Mouse (Mus musculus): ENCODE measurements around the gene Tmem135. TPM values are rescaled to one million over a fixed set of nuclear protein-coding genes. Genes with fewer than 3 reads are reported as not detected.

Gene Tmem135
- 100 to 1,000 TPM in 1 of 2 experiments, 10 to 100 TPM in 1; 98.0 to 110 TPM for total RNA-seq (2021)
- long read RNA-seq, experiment 1, transcript Tmem135-201 (15 exons, 3,700 nt) = major isoform, 49 of 60 reads
- long read RNA-seq, experiment 1, partial matches to known transcripts = 4 of 60 reads
- long read RNA-seq, experiment 1, other reads (novel, unspliced or antisense) = 7 of 60 reads
- long read RNA-seq, experiment 2, transcript Tmem135-201 (15 exons, 3,700 nt) = major isoform, 82 of 131 reads
- long read RNA-seq, experiment 2, partial matches to known transcripts = 36 of 131 reads
- long read RNA-seq, experiment 2, other reads (novel, unspliced or antisense) = 8 of 131 reads

GRCm38 (mm10) chr7:89404081-89404733 is at the start of gene Tmem135, which contains the start of gene Fzd4:
Gene Tmem135, minus strand, starts transcription at chr7:89404222.
Gene Fzd4, plus strand, starts transcription at chr7:89404355.
- peak; percentile 93 for DNase-seq (ENCODE audit: low spot score in 2 of 2)

- DNase-seq (ENCODE audit: low spot score in 2 of 2) = no peak
These were observed 46.3 kb upstream of the Tmem135 start for GRCm38 (mm10) chr7:89450312-89450711.

DNA sequence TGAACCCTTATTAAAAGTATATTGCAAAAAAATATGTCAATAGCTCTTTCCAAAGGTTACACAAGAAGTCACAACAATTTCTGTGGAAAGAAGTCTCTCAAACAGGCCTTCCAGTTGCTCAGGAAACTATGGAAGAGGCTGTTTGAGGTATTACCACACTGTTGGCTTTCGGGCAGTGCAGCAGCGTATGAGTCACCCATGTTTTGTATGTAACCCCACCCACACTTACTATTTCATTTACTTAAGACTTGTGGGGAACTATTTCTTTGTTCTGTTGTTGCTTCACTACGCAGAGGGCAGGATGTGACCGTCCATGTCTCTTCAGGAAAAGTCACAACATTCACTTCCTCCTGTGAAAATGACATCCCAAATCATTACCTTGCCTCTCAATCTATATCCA is 41.1 kb upstream of the Tmem135 start:
- no peak for DNase-seq (ENCODE audit: low spot score in 2 of 2)

GRCm38 (mm10) chr7:89442242-89442641 is 38.2 kb upstream of the Tmem135 start:
- no peak for DNase-seq (ENCODE audit: low spot score in 2 of 2)

DNA sequence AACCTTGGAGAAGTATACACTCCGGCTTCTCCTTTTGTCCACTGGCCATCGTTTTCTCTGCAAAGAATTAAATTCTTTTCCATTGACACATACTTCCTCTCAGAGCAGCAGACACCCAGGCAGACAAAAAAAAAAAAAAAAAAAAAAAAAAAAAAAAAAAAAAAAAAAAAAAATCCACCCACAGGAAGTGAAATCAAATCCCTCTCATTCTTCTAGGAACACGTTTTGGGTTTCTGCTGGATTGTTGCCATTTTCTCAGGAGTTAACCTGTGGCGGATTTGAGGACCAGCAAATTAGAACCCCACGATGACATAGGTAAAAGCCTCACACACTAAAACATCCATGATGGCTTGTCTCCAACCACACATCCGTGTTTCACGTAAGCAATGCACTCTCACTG is 37.3 kb upstream of the Tmem135 start:
- DNase-seq (ENCODE audit: low spot score in 2 of 2) = no peak

DNA sequence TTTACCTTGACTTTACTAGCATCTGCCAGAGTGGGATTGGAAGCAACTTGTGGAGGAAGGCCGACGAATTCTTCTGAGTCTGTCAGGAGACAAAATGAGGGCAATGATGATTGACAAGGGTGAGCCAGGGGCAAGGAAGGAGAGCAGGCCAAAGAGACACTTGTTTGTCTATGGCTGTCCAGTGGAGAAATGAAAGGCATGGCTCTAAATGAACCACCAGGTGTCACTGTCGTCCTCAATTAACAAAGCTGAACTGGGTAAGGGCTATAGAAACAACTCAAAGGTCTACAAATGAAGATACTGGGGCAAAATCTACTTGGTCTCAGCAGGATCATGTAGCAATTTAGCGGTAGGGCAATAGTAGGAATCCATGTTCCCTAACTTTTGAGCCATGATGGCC is 33.6 kb upstream of the Tmem135 start:
- peak in 1 of 2 experiments; percentile 26 for DNase-seq (ENCODE audit: low spot score in 2 of 2)

DNA sequence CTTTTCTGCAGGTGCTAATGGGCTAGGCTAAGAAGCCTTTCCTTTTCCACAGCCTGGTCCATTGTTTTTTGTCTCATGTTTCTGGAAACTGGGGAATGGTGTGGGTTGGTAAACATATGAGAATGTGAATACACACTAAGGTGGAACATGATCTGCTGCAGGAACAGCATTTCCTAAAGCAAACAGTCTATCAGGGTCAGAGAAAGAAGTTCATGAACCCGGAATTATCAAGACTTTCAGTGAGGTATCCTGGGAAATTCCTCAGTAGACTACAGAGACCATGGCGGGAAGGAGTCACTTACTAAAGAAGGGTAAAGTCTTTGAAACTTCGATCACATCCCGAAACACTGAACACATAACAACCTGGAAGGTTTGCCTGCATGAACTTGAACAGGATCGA is 32.4 kb upstream of the Tmem135 start:
- DNase-seq (ENCODE audit: low spot score in 2 of 2) = no peak

GRCm38 (mm10) chr7:89433893-89434616 is 30.0 kb upstream of the Tmem135 start:
- no peak for DNase-seq (ENCODE audit: low spot score in 2 of 2)

DNA sequence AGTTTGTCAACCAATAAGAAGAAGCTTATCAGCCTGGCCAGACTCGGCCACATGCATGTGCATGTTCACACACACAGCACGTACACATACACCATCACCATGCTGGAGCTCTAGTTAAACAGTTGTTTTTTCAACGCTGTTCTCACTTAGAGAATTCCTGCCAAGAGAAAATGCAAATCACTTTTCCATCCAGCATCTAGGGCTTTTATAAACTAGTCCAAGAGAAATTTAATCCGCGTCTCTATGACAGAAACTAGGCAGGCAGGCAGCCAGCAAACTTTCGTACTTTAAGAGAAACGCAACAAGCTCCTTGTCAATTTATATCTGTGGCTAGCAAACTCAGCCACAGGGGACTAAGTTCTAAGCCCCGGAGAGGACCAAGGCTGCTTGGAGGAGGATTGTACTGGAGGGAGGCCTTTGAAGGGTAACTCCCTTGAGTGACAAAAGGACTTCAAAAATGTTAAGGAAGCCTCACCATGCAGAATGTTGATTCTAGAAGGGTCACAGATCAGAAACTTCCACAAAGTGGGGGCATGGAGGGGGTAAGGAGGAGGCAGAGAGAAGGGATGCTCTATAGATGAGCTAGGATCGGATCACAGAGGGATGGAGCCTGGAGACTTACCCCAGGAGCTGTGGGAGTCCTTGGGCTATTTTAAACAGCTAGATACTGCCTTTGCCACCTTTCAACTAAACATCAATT is 29.3 kb upstream of the Tmem135 start:
- DNase-seq (ENCODE audit: low spot score in 2 of 2) = no peak

DNA sequence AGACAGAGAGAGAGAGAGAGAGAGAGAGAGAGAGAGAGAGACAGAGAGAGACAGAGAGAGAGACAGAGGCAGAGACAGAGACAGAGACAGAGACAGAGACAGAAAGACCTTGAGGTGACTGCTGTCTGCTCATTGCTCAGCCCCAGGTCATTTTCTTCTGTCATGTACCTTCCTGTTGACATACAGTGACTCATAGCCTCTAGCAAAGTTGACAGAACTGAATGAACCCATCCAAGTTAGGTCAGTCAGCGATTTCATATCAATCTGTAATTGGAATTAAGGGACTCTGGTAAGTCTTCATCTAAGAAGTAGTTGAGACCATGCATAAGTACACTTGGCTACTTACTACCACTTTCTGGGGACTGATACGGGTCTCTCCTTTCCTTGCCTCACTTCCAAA is 27.2 kb upstream of the Tmem135 start:
- no peak for DNase-seq (ENCODE audit: low spot score in 2 of 2)

GRCm38 (mm10) chr7:89429326-89429725 is 25.3 kb upstream of the Tmem135 start:
- DNase-seq (ENCODE audit: low spot score in 2 of 2) = no peak

DNA sequence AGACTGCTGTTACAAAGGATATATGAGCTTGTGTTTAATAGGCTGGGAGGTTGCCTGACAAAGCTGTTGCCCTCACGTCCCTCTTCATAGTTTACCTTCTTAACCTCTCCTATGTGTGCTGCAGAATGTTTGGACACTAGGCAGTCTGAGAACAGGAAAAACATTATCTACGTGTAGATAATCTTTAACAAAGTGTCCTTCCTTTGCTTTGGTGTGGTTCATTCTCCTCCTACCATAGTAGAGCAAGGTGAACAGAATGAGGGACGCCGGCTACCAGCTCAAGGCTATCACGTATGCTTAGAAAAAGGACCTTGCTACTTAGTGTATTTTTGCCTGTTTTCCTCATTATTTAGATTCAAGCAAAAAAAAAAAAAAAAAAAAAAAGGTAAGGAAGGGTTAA is 24.8 kb upstream of the Tmem135 start:
- no peak for DNase-seq (ENCODE audit: low spot score in 2 of 2)

- no peak for DNase-seq (ENCODE audit: low spot score in 2 of 2)
These were observed 23.1 kb upstream of the Tmem135 start for GRCm38 (mm10) chr7:89427101-89427500.

GRCm38 (mm10) chr7:89425803-89426725 is 22.0 kb upstream of the Tmem135 start:
- DNase-seq (ENCODE audit: low spot score in 2 of 2) = no peak

- DNase-seq (ENCODE audit: low spot score in 2 of 2) = no peak
These were observed 20.6 kb upstream of the Tmem135 start for GRCm38 (mm10) chr7:89424659-89425058.

DNA sequence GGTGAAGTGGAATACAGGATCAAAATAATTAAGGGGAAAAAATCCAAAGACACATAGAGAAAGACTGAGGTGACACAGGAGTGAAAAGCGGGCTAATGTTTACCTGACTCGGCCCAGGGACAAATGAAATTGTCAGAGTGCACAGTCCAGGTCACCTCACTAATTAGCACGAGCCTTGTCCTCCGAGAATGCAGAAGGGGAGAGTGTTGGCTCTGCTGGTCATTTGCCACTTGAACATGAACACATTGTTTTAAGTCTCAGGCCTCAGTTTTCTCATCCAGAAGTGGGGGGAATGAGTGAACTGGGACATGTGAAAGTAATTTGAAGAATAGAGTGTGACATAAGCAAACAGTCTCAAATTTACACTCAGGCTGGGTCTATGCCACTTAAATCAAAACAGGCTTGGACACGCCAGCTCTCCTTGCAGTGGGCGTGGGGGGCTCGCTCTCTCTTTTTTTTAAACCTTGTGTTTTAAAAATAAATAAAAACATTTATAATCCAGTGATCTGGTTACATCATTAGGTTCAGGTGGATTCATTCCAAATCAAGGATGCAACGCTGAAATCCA is 19.8 kb upstream of the Tmem135 start:
- DNase-seq (ENCODE audit: low spot score in 2 of 2) = no peak

DNA sequence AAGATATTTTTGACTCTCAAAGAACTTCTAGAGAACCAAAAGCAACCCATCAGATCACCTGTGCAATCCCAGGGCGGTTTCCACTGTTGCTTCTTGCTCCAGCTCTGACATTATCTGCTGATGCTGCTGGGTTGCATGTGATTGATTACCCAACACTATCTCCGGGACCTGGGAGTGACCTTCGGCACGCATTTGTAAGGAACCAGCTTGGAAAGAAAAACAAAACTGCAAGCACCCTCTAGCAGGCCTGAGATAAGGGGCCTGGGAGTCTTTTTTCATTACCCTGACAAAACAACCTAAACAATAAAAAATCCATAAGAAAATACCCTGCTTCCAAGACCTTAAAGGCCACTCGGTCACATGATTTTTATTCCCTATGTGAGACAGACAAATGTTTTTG is 19.2 kb upstream of the Tmem135 start:
- DNase-seq (ENCODE audit: low spot score in 2 of 2) = no peak

DNA sequence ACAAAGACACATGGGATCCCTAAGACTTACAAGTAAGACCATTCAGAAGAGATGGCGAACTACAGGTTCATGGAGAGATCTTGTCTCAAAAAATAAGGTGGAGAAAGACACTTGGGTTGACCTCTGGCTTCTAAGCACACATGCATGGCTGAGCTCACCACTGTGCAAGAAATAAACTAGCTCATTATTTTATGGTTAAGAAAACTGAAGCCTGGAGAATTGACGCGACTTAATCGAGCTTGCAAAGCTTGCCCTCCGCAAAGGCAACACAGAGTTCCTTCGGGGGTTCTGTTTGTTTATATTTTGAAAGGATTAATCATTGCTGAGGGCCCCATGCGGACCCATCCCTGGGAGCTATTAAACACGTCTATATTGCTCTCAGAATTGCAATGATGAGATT is 18.6 kb upstream of the Tmem135 start:
- no peak for DNase-seq (ENCODE audit: low spot score in 2 of 2)

DNA sequence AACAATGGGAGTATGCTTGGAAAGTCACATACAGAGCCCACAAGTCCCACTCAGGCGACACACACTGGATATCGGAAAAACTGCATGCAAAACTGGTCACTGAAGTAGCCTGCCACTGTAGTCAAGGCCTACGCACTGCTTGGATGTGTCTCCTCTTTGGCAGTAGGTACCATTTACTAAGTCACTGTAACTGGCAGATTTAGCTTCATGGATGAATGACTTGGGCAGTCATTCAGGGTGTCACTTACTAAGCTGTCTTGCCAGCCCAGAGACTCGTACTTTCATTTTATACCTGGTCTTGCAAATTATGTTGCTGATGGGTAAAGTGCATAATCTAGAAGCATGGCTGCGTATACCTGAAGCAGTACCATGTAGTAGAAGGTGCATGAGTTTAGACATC is 17.3 kb upstream of the Tmem135 start:
- no peak for DNase-seq (ENCODE audit: low spot score in 2 of 2)
